Mouse (Mus musculus): ENCODE data around the gene Il12rb1. TPM values are rescaled to one million over a fixed set of nuclear protein-coding genes. Genes with fewer than 3 reads are reported as not detected.

The Il12rb1 gene
- polyA plus RNA-seq, 1 experiment: 53.4 TPM

GRCm38 (mm10) chr8:70768231-70768776, 39.9 kb upstream of the Il12rb1 start:
- Histone ChIP-seq H3K4me1 (replicated peaks; ENCODE audit: control insufficient read depth, insufficient read depth, low read length) (peaks cover 29% of the 10 kb centered on the region), H3K4me3 (ENCODE audit: control insufficient read depth, insufficient read depth, low read length) (no peak overlapping the region), H3K27me3 (ENCODE audit: control insufficient read depth, insufficient read depth, low read length) (no peaks in the 10 kb centered on the region), H3K36me3 (ENCODE audit: control insufficient read depth, insufficient read depth, low read length) (no peaks in the 10 kb centered on the region), H3K27ac (ENCODE audit: control insufficient read depth, insufficient read depth, low read length) (no peak overlapping the region)
- DNase-seq: no peak
- TF ChIP-seq CTCF (IDR thresholded peaks at IDR 0.05; ENCODE audit: borderline replicate concordance, control insufficient read depth, extremely low read depth, insufficient read depth, low read length, poor library complexity): no peak
- no peak for TF ChIP-seq POLR2A (IDR thresholded peaks at IDR 0.05; ENCODE audit: control insufficient read depth, extremely low read depth, insufficient read depth, low read length, poor library complexity)
- WGBS: 84% methylated on average over 32 of the region's 32 CpGs

- H3K27ac ChIP-seq (ENCODE audit: control insufficient read depth, insufficient read depth, low read length): no peak overlapping the region
- H3K4me1 ChIP-seq (replicated peaks; ENCODE audit: control insufficient read depth, insufficient read depth, low read length): peaks cover 29% of the 10 kb centered on the region
- no peak for DNase-seq
- WGBS: 86% methylated on average over 16 of the region's 16 CpGs
- no peaks in the 10 kb centered on the region for H3K36me3 ChIP-seq (ENCODE audit: control insufficient read depth, insufficient read depth, low read length)
- no peaks in the 10 kb centered on the region for H3K27me3 ChIP-seq (ENCODE audit: control insufficient read depth, insufficient read depth, low read length)
- no peak overlapping the region for H3K4me3 ChIP-seq (ENCODE audit: control insufficient read depth, insufficient read depth, low read length)
- no peak for TF ChIP-seq CTCF (IDR thresholded peaks at IDR 0.05; ENCODE audit: borderline replicate concordance, control insufficient read depth, extremely low read depth, insufficient read depth, low read length, poor library complexity)
- no peak for TF ChIP-seq POLR2A (IDR thresholded peaks at IDR 0.05; ENCODE audit: control insufficient read depth, extremely low read depth, insufficient read depth, low read length, poor library complexity)
Measured at GRCm38 (mm10) chr8:70768956-70769355, 39.3 kb upstream of the Il12rb1 start.

DNA sequence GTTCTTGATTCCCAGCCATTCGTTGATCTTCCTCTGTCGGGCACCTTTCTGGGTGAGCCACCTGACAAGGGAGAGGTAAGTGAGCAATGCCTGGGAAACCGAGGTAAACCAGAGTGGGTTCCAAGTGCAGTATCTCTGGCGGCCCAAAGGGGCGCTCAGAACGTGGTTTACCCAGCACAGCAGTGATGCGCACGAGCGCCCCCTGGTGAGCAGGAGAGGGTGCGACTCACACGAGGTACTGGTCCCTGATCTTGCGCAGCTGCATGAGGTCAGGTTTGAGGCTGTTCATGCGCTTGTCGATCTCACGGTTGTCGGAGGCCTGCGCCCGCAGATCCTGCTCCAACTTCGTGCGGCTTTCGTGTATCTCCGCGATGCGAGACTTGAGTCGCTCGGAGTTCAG, 38.9 kb upstream of the Il12rb1 start:
- H3K27me3 ChIP-seq (ENCODE audit: control insufficient read depth, insufficient read depth, low read length): no peaks in the 10 kb centered on the region
- WGBS: 5% methylated on average over 26 of the region's 26 CpGs
- H3K4me3 ChIP-seq (ENCODE audit: control insufficient read depth, insufficient read depth, low read length): no peak overlapping the region
- no peak overlapping the region for H3K27ac ChIP-seq (ENCODE audit: control insufficient read depth, insufficient read depth, low read length)
- peak; percentile 97 for DNase-seq
- no peaks in the 10 kb centered on the region for H3K36me3 ChIP-seq (ENCODE audit: control insufficient read depth, insufficient read depth, low read length)
- TF ChIP-seq CTCF (IDR thresholded peaks at IDR 0.05; ENCODE audit: borderline replicate concordance, control insufficient read depth, extremely low read depth, insufficient read depth, low read length, poor library complexity): peak; percentile 99
- 0 out of 2 replicates have a peak, but pooled peaks have one; percentile 19 for TF ChIP-seq POLR2A (IDR thresholded peaks at IDR 0.05; ENCODE audit: control insufficient read depth, extremely low read depth, insufficient read depth, low read length, poor library complexity)
- peaks cover 29% of the 10 kb centered on the region for H3K4me1 ChIP-seq (replicated peaks; ENCODE audit: control insufficient read depth, insufficient read depth, low read length)

DNA sequence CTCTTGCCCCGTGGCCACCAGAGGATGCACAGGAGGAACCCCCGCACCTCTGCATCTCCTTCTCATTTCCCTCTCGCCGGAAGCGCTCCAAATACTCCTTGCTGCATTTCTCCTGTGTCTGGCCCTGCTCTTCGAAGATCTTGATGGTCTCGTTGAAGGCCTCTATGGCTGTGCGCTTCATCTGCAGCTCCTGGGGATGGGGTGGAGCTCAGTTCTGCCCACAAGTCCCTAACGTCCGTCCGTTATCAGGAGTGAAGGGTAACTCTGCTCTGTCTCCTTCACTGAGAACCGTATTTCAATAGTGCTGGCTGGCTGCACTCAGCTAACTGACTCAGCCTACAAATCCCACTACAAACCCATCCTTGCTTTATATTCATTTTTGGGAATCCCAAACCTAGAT, 38.4 kb upstream of the Il12rb1 start:
- Histone ChIP-seq H3K4me3 (ENCODE audit: control insufficient read depth, insufficient read depth, low read length) (no peak overlapping the region), H3K36me3 (ENCODE audit: control insufficient read depth, insufficient read depth, low read length) (no peaks in the 10 kb centered on the region), H3K27me3 (ENCODE audit: control insufficient read depth, insufficient read depth, low read length) (no peaks in the 10 kb centered on the region), H3K4me1 (replicated peaks; ENCODE audit: control insufficient read depth, insufficient read depth, low read length) (peaks cover 27% of the 10 kb centered on the region), H3K27ac (ENCODE audit: control insufficient read depth, insufficient read depth, low read length) (no peak overlapping the region)
- WGBS: 86% methylated on average over 12 of the region's 12 CpGs
- no peak for TF ChIP-seq CTCF (IDR thresholded peaks at IDR 0.05; ENCODE audit: borderline replicate concordance, control insufficient read depth, extremely low read depth, insufficient read depth, low read length, poor library complexity)
- TF ChIP-seq POLR2A (IDR thresholded peaks at IDR 0.05; ENCODE audit: control insufficient read depth, extremely low read depth, insufficient read depth, low read length, poor library complexity): no peak
- no peak for DNase-seq

GRCm38 (mm10) chr8:70770748-70771147, 37.5 kb upstream of the Il12rb1 start:
- DNase-seq: no peak
- peaks cover 30% of the 10 kb centered on the region for H3K4me1 ChIP-seq (replicated peaks; ENCODE audit: control insufficient read depth, insufficient read depth, low read length)
- H3K36me3 ChIP-seq (ENCODE audit: control insufficient read depth, insufficient read depth, low read length): no peaks in the 10 kb centered on the region
- TF ChIP-seq POLR2A (IDR thresholded peaks at IDR 0.05; ENCODE audit: control insufficient read depth, extremely low read depth, insufficient read depth, low read length, poor library complexity) (no peak), CTCF (IDR thresholded peaks at IDR 0.05; ENCODE audit: borderline replicate concordance, control insufficient read depth, extremely low read depth, insufficient read depth, low read length, poor library complexity) (no peak)
- WGBS: 98% methylated on average over 13 of the region's 13 CpGs
- H3K4me3 ChIP-seq (ENCODE audit: control insufficient read depth, insufficient read depth, low read length): no peak overlapping the region
- H3K27me3 ChIP-seq (ENCODE audit: control insufficient read depth, insufficient read depth, low read length): no peaks in the 10 kb centered on the region
- no peak overlapping the region for H3K27ac ChIP-seq (ENCODE audit: control insufficient read depth, insufficient read depth, low read length)

DNA sequence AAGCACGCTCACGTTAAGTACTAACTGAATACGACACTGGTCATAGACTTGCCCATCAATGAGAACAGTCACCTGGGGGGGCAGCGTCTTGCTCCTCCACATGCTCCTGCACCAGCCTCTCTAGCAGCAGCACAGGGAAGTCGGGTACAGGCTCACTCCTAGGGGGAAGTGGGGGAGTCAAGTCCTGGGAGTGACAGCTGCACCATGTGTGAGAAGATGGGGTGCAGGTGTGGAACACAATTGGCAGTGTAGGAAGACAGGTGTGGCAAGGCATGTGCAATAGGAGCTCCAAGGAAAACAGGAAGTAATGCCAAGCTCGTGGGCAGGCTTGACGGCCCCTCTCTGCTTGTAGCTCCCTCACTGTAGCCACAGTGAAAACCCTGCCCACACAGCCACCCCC, 37.0 kb upstream of the Il12rb1 start:
- 69% methylated on average over 7 of the region's 7 CpGs for WGBS
- H3K4me3 ChIP-seq (ENCODE audit: control insufficient read depth, insufficient read depth, low read length): no peak overlapping the region
- DNase-seq: no peak
- TF ChIP-seq CTCF (IDR thresholded peaks at IDR 0.05; ENCODE audit: borderline replicate concordance, control insufficient read depth, extremely low read depth, insufficient read depth, low read length, poor library complexity): no peak
- TF ChIP-seq POLR2A (IDR thresholded peaks at IDR 0.05; ENCODE audit: control insufficient read depth, extremely low read depth, insufficient read depth, low read length, poor library complexity): no peak
- no peak overlapping the region for H3K27ac ChIP-seq (ENCODE audit: control insufficient read depth, insufficient read depth, low read length)
- no peaks in the 10 kb centered on the region for H3K27me3 ChIP-seq (ENCODE audit: control insufficient read depth, insufficient read depth, low read length)
- no peaks in the 10 kb centered on the region for H3K36me3 ChIP-seq (ENCODE audit: control insufficient read depth, insufficient read depth, low read length)
- peaks cover 29% of the 10 kb centered on the region for H3K4me1 ChIP-seq (replicated peaks; ENCODE audit: control insufficient read depth, insufficient read depth, low read length)

DNA sequence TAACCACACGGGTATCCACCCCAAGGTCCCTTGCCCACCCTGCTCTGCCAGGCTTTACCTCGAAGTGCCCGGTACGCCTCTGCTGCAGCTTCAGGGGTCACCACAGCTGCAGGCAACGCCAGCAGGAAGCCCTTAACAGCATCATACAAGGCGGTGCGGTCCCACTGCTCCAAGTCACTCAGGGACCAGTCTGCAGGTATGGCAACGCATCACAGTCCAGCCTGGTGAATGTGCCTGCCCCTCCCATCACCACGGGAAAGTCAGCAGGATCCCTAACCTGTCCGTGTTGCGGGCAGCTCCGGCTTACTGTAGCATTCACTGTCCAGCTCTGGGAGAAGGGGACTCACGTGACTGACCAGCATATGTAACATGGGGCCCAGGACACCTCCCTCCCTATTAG, 36.2 kb upstream of the Il12rb1 start:
- Histone ChIP-seq H3K27me3 (ENCODE audit: control insufficient read depth, insufficient read depth, low read length) (no peaks in the 10 kb centered on the region), H3K36me3 (ENCODE audit: control insufficient read depth, insufficient read depth, low read length) (no peaks in the 10 kb centered on the region), H3K27ac (ENCODE audit: control insufficient read depth, insufficient read depth, low read length) (no peak overlapping the region), H3K4me1 (replicated peaks; ENCODE audit: control insufficient read depth, insufficient read depth, low read length) (peaks cover 20% of the 10 kb centered on the region), H3K4me3 (ENCODE audit: control insufficient read depth, insufficient read depth, low read length) (no peak overlapping the region)
- no peak for DNase-seq
- no peak for TF ChIP-seq POLR2A (IDR thresholded peaks at IDR 0.05; ENCODE audit: control insufficient read depth, extremely low read depth, insufficient read depth, low read length, poor library complexity)
- WGBS: 97% methylated on average over 13 of the region's 13 CpGs

All from thymus, adult 2 months (tissue).